In the genomic region with DNA sequence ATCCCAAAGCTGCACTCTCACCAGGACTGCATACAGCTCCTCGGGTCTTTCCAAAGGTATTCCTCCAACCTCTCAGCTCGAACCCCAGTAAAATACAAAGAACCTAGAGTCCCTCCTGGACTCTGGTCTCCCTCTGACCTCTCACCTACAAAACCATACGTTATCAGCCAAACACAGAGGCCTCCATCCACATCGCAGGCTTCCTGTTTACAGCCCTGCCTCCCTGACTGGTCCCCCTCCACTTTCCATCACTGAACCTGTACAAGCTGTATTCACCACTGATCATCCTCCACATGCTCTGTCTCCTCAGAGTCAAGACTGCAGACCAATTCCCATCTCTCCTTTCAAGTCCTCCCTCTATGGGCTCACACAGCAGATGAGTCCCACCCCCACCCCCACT, we compare ENCODE assay signal across 18 mouse cellular contexts.
DNase-seq lines count a peak whose midpoint lies in the region; ATAC-seq and TF ChIP-seq lines count a peak whose summit lies in the region.
"Had no signal": no experiment of that assay in that cellular context is flagged by ENCODE, and none has a peak within 500 bp of the region (broad histone marks: within the 10 kb centered on the region; RNA-seq: fewer than 3 reads in every experiment).

No protein-coding gene starts in this region.

- H3K36me3 ChIP-seq in kidney, embryonic 15.5 days, result no peaks in the 10 kb centered on the region
- H3K36me3 ChIP-seq in erythroblast, embryonic 14.5 days (ENCODE audit: control insufficient read depth), result no peaks in the 10 kb centered on the region; the same call in 1 of the 2 replicates
- H3K36me3 ChIP-seq in liver, embryonic 14.5 days (replicated peaks; ENCODE audit: control insufficient read depth, insufficient read depth, low read depth), result no peaks in the 10 kb centered on the region
- H3K36me3 ChIP-seq: hindbrain, embryonic 15.5 days; limb, embryonic 13.5 days had no signal

- no peak for TF ChIP-seq CTCF in liver, embryonic 14.5 days (IDR thresholded peaks at IDR 0.05; ENCODE audit: low read depth)

- 34% methylated on average over 4 of the region's 4 CpGs for WGBS in kidney, embryonic 15.5 days
- 5% methylated on average over 4 of the region's 4 CpGs for WGBS in liver, embryonic 14.5 days (ENCODE audit: insufficient replicate concordance)

- H3K27ac ChIP-seq in kidney, embryonic 15.5 days, result no peak overlapping the region
- peak overlapping the region; percentile 92 for H3K27ac ChIP-seq in liver, embryonic 14.5 days
- H3K27ac ChIP-seq: gastrocnemius, adult 2 months; hindbrain, embryonic 15.5 days; limb, embryonic 13.5 days had no signal

- ATAC-seq in kidney, embryonic 15.5 days (replicated peaks; ENCODE audit: low FRiP score), result 0 out of 2 replicates have a peak, but pooled peaks have one; percentile 36
- peak; percentile 86 for ATAC-seq in liver, embryonic 14.5 days (ENCODE audit: insufficient read depth)
- ATAC-seq: forebrain, postnatal 0 days; midbrain, embryonic 16.5 days had no signal

- H3K4me1 ChIP-seq in kidney, embryonic 15.5 days, result peaks cover 3% of the 10 kb centered on the region; the same call in 1 of the 2 replicates
- H3K4me1 ChIP-seq in erythroblast, embryonic 14.5 days (ENCODE audit: control insufficient read depth), result peaks cover 57% of the 10 kb centered on the region
- peaks cover 37 to 38% of the 10 kb centered on the region in 2 experiments for H3K4me1 ChIP-seq in liver, embryonic 14.5 days (replicated peaks; ENCODE audit: control insufficient read depth in 2 of 2, insufficient read depth in 2 of 2, low read length in 1 of 2)
- H3K4me1 ChIP-seq: limb, embryonic 13.5 days had no signal

- H3K9me3 ChIP-seq in kidney, embryonic 15.5 days (replicated peaks), result no peaks in the 10 kb centered on the region
- H3K9me3 ChIP-seq in erythroblast, embryonic 14.5 days (ENCODE audit: control insufficient read depth, low read length), result no peaks in the 10 kb centered on the region
- no peaks in the 10 kb centered on the region for H3K9me3 ChIP-seq in liver, embryonic 14.5 days (ENCODE audit: control insufficient read depth, low read length)
- H3K9me3 ChIP-seq: hindbrain, embryonic 15.5 days; limb, embryonic 13.5 days had no signal

- H3K4me3 ChIP-seq in kidney, embryonic 15.5 days (replicated peaks), result no peak overlapping the region
- H3K4me3 ChIP-seq in erythroblast, embryonic 14.5 days (replicated peaks), result peak overlapping the region; percentile 3
- H3K4me3 ChIP-seq in liver, embryonic 14.5 days (ENCODE audit: insufficient read depth in 1 of 2, low read depth in 2 of 2, low read length in 2 of 2), result peak overlapping the region in 1 of 2 experiments; percentile 7; a peak in 1 of 4 replicates
- H3K4me3 ChIP-seq: gastrocnemius, adult 2 months; hindbrain, embryonic 15.5 days; limb, embryonic 13.5 days had no signal

- H3K9ac ChIP-seq in kidney, embryonic 15.5 days, result no peak overlapping the region
- no peak overlapping the region for H3K9ac ChIP-seq in liver, embryonic 14.5 days (replicated peaks)
- H3K9ac ChIP-seq: forebrain, postnatal 0 days; hindbrain, embryonic 15.5 days; limb, embryonic 13.5 days had no signal

- DNase-seq in kidney, postnatal 36 days, result no peak
- peak; percentile 67 to 73 (median 68) for DNase-seq in liver, embryonic 14.5 days (ENCODE audit: low read depth in 3 of 3, low spot score in 3 of 3)
- DNase-seq in urinary bladder, postnatal 14 days (ENCODE audit: low spot score), result no peak
- no peak for DNase-seq in ovary, postnatal 36 days (ENCODE audit: low spot score)
- no peak for DNase-seq in frontal cortex, postnatal 10 days (ENCODE audit: low spot score in 2 of 2)
- DNase-seq: adrenal gland, postnatal 25 days; cerebellum, postnatal 14 days; forebrain, postnatal 0 days; gastrocnemius, adult 2 months; kidney, adult 18-20 months; kidney, postnatal 14 days; layer of hippocampus, adult 9-11 months; thymus, postnatal 36 days had no signal

- H3K27me3 ChIP-seq in kidney, embryonic 15.5 days, result no peaks in the 10 kb centered on the region; the same call in 1 of the 2 replicates
- H3K27me3 ChIP-seq in erythroblast, embryonic 14.5 days (ENCODE audit: control insufficient read depth), result peaks cover 2% of the 10 kb centered on the region; the same call in 1 of the 2 replicates
- H3K27me3 ChIP-seq in liver, embryonic 14.5 days (ENCODE audit: control insufficient read depth, insufficient read depth, low read length), result no peaks in the 10 kb centered on the region
- H3K27me3 ChIP-seq: hindbrain, embryonic 15.5 days; limb, embryonic 13.5 days had no signal

- peak; percentile 81 for TF ChIP-seq EP300 in liver, embryonic 14.5 days (IDR thresholded peaks at IDR 0.05; ENCODE audit: low read depth)

- no peak overlapping the region for H3K4me2 ChIP-seq in kidney, embryonic 15.5 days
- peak overlapping the region; percentile 64 for H3K4me2 ChIP-seq in liver, embryonic 14.5 days (ENCODE audit: low read depth)
- H3K4me2 ChIP-seq: hindbrain, embryonic 15.5 days; limb, embryonic 13.5 days had no signal

Comparison
In these comparisons a context has a peak if more than half of its experiments do, and no peak if none do; other contexts are left out.
1. DNase-seq: peak in liver, embryonic 14.5 days (3 of 3); none in kidney, postnatal 36 days (0 of 2), urinary bladder, postnatal 14 days (single experiment), ovary, postnatal 36 days (single experiment) and frontal cortex, postnatal 10 days (0 of 2).